Mouse (Mus musculus) CD4-positive naive resting alpha-beta T cell, adult 57 days (primary cell): Measurements from ENCODE around the gene Gm5640. TPM values are rescaled to one million over a fixed set of nuclear protein-coding genes. Genes with fewer than 3 reads are reported as not detected.

ENCODE experiments used
- total RNA-seq: library from RNA; stranded (reverse); gene quantifications from one replicate; pipeline ENCODE4 v1.2.4, GENCODE M21; 2023

The Gm5640 gene
- total RNA-seq: not detected

DNA sequence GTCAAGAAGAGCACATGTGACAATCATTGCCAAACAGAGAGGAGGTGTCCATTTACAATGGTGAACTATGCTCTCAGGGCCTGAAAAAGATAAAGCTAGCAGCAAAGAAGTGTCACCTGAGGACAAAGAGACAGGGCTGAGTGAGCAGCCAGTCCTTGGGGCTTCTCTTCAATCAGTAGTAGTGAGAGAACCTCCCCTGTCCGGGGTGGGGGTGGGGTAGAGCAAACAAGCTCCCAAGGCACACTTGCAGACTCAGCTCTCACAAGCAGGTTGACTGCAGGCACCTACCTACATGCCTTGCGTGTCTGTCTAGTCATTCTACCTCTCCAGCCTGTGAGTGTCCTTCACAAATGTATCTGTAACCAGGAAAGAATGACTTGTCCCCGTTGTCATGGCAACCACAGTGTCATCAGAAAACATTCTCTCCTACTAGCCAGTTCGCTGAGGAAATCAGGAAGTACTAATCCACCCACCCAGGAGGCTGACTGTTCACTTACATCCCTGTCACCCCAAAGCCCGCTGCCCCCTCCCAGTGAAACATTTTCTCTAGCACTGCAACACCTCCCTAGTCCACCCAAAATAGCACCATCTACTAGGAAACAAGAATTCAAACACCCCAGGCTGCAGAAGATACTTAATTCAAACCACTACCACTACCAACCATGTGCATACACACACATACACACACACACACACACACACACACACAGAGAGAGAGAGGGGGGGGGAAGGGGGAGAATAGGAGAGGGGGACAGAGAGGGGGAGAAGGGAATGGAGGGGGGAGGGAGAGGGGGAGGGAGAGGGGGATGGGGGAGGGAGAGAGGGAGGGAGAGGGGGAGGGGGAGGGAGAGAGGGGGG is at the start of gene Gm5640:
Gene Gm5640 (minus strand): TSS at position 170 of the 858 bp plus-strand sequence.

DNA sequence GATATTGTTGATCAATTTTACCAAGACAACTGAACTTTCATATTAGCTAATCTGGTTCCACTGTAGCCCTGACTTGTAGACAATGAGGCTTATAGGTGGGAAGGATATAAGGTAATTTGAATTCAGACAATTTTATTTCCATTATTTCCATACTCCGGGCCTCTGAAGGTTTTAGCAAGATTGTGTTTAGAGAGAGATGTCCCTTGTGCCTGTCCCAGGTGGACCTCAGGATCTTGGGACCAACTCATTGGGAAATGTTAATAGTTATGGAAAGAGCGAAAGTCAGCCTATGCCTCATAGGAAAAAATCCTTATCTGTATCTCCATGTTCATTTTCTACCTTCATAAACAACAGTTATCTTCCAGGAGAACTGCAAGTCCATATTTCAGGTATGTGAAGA is 53.1 kb downstream of the Gm5640 start, which contains the start of gene Olfr1325:
Gene Olfr1325 (plus strand): TSS at position 301 of the 400 bp plus-strand sequence.

Other genes starting within 250 kb of the Gm5640 start
- gene G6pdx, start 216.4 kb downstream of the Gm5640 start, total RNA-seq: 32.0 TPM
- not detected for gene Gm6880, start 164.2 kb downstream of the Gm5640 start, total RNA-seq
- gene Olfr1326-ps1, start 70.7 kb downstream of the Gm5640 start, total RNA-seq: not detected
- gene Olfr1325, start 53.0 kb downstream of the Gm5640 start, total RNA-seq: not detected
- gene Gm6890, start 95.3 kb upstream of the Gm5640 start, total RNA-seq: not detected
- not detected for gene Gm5936, start 191.6 kb upstream of the Gm5640 start, total RNA-seq